7 mouse cellular contexts compared by ENCODE assay signal in the genomic region with DNA sequence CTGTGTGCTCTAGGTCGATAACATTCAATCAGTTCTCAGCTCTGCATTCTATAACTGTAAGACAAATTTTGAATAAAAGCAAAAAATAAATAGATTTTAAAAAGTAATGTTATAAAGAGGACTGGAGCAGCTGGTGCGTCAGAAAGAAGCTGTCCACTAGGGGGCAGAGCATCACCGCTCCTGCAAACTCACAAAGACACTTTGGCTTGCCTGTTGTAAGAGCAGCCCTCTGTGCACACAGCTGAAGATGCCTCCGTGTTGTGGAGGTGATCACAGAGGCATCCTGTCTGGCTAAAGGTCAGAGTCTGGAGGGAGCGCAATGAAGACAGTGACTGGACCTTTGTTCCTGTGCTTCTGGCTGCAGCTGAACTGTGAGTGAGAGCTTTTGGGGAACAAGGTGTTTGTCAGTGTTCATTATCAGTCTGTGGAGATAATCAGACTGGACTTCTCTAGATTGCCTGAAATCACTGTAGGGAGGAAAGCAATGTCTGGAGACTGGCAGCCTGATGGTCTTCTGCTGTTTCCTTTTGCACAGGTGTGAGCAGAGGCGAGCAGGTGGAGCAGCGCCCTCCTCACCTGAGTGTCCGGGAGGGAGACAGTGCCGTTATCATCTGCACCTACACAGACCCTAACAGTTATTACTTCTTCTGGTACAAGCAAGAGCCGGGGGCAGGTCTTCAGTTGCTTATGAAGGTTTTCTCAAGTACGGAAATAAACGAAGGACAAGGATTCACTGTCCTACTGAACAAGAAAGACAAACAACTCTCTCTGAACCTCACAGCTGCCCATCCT.
A peak's percentile ranks its signal among the peaks of the same experiment; 100 is the strongest.
DNase-seq lines count a peak whose midpoint lies in the region; ATAC-seq lines count a peak whose summit lies in the region.
"Not testable (repeated sequence)": the region's sequence is repeated elsewhere in the genome, so short reads cannot be mapped to it uniquely, and the experiment has no call there.

No protein-coding gene starts in this region.

- not testable (repeated sequence) for H3K4me3 ChIP-seq in forebrain, embryonic 13.5 days; hindbrain, embryonic 15.5 days; midbrain, embryonic 14.5 days (replicated peaks; ENCODE audit: low read depth, low read length); neural tube, embryonic 13.5 days

- not testable (repeated sequence) for H3K9ac ChIP-seq in forebrain, embryonic 13.5 days; hindbrain, embryonic 15.5 days; midbrain, embryonic 14.5 days (replicated peaks; ENCODE audit: low read length); neural tube, embryonic 13.5 days

- H3K27me3 ChIP-seq in forebrain, embryonic 13.5 days; hindbrain, embryonic 15.5 days; midbrain, embryonic 14.5 days (ENCODE audit: control insufficient read depth, insufficient read depth, low read length); neural tube, embryonic 13.5 days: not testable (repeated sequence)

- H3K4me2 ChIP-seq in forebrain, embryonic 13.5 days; hindbrain, embryonic 15.5 days; midbrain, embryonic 14.5 days (ENCODE audit: low read length); neural tube, embryonic 13.5 days: not testable (repeated sequence)

- H3K9me3 ChIP-seq in forebrain, embryonic 13.5 days (replicated peaks); hindbrain, embryonic 15.5 days; midbrain, embryonic 14.5 days (ENCODE audit: control insufficient read depth, low read length); neural tube, embryonic 13.5 days: not testable (repeated sequence)

- not testable (repeated sequence) for H3K36me3 ChIP-seq in forebrain, embryonic 13.5 days (ENCODE audit: poor library complexity, severe bottlenecking); hindbrain, embryonic 15.5 days; midbrain, embryonic 14.5 days (ENCODE audit: control insufficient read depth, insufficient read depth, low read length); neural tube, embryonic 13.5 days

- DNase-seq in midbrain, embryonic 14.5 days = not testable (repeated sequence)

- WGBS in forebrain, embryonic 13.5 days = no CpG with 5 or more reads among the region's 12 CpGs
- no CpG with 5 or more reads among the region's 12 CpGs for WGBS in hindbrain, embryonic 15.5 days
- no CpG with 5 or more reads among the region's 12 CpGs for WGBS in midbrain, embryonic 14.5 days
- WGBS in neural tube, embryonic 13.5 days = no CpG with 5 or more reads among the region's 12 CpGs

- H3K27ac ChIP-seq in forebrain, embryonic 13.5 days; hindbrain, embryonic 15.5 days (replicated peaks); midbrain, embryonic 14.5 days (replicated peaks; ENCODE audit: low read depth, low read length); neural tube, embryonic 13.5 days (replicated peaks): not testable (repeated sequence)

- peak; percentile 28 for ATAC-seq in activated CD4-positive, CD25-positive, alpha-beta regulatory T cell, adult 4 months
- ATAC-seq in forebrain, embryonic 13.5 days = peak; percentile 66
- peak; percentile 67 for ATAC-seq in granulocyte monocyte progenitor cell, adult 5-6 weeks (replicated peaks; ENCODE audit: poor library complexity, severe bottlenecking)
- ATAC-seq in hindbrain, embryonic 15.5 days (ENCODE audit: low FRiP score, low read depth) = peak; percentile 90
- ATAC-seq in megakaryocyte, adult 5-6 weeks (ENCODE audit: poor library complexity, severe bottlenecking) = peak; percentile 85
- ATAC-seq in midbrain, embryonic 14.5 days (ENCODE audit: low FRiP score, low TSS enrichment) = peak; percentile 76; the same call in 1 of the 2 replicates
- peak; percentile 89 for ATAC-seq in neural tube, embryonic 13.5 days (ENCODE audit: low read depth)

- H3K4me1 ChIP-seq in forebrain, embryonic 13.5 days; hindbrain, embryonic 15.5 days (replicated peaks); midbrain, embryonic 14.5 days (ENCODE audit: control insufficient read depth, insufficient read depth, low read length); neural tube, embryonic 13.5 days (replicated peaks): not testable (repeated sequence)

Comparison
In these comparisons a context has a peak if more than half of its experiments do, and no peak if none do; other contexts are left out.
1. ATAC-seq: peak in every context shown above with its lines; median percentile 90 in hindbrain, embryonic 15.5 days; 89 in neural tube, embryonic 13.5 days; 85 in megakaryocyte, adult 5-6 weeks; 76 in midbrain, embryonic 14.5 days; 67 in granulocyte monocyte progenitor cell, adult 5-6 weeks; 66 in forebrain, embryonic 13.5 days; 28 in activated CD4-positive, CD25-positive, alpha-beta regulatory T cell, adult 4 months.